Mouse (Mus musculus) lung, postnatal 14 days (tissue): Measurements from ENCODE around the gene Ccn1.
A peak's percentile ranks its signal among the peaks of the same experiment; 100 is the strongest.

Experiments
- DNase-seq: peaks from one replicate; pipeline ENCODE4 v3.0.0; 2021

The Ccn1 gene

DNA sequence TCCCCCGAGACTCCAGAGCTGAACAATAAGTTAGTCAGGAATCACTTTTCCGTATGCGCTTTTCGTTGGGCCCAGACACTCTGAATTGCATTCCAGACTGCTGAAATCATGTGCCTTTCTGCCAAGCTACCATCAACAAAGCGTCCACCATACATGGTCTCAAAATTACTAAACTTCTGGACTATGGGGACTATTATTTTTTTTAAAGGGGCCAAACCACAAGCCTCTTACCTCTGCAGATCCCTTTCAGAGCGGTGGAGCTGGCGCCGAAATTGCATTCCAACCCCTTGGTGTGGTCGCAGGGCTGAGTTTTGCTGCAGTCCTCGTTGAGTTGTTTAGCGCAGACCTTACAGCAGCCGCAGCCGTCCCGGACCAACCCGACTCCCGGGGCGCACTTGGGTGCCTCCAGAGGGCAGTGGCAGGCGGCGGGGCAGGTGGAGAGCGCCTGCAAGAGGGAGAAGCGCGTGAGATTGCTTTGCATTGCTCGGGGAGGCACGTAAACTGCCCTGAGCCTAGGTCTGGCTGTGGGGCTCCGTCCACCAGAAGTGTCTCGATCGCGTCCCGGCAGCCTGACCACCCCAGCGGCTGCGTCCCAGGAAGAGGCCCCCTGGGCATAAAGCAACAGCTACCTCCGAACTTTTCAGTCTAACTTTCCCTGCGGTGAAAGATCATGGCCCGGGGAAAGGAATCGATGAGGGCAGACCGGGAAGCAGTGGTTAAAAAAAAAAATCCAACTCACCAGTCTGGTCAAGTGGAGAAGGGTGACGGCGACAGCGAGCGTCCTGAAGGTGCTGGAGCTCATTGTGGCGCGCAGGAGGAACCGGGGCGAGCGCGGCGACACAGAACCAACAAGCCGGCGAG, 560 bp downstream of the Ccn1 start:
- DNase-seq, result peak; percentile 69

DNA sequence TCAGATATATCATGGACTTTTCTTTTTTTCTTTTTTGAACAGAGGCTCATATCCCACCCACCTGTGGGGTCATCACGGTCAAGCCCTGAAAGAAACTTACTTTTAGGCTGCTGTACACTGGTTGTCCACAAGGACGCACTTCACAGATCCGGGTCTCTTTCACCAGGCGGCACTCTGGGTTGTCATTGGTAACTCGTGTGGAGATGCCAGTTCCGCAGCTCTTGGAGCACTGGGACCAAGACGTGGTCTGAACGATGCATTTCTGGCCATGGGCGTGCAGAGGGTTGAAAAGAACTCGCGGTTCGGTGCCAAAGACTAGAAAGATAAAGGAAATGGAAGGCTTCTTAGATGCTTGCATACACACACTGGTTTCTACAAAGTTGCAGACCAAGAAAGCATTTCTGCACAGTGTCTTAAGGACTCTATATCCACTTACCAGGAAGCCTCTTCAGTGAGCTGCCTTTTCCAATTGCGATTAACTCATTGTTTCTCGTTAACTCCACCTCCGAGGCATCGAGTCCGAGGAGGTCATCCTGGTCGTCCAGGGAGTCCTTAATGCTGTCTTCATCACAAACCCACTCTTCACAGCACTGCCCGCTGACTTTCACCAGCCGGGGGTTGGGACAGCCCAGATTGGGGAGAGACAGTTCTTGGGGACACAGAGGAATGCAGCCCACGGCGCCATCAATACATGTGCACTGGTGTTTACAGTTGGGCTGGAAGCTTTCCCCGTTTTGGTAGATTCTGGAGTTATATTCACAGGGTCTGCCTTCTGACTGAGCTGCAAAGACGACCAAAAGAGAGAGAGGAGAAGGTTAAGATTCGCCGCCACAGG, 1.5 kb downstream of the Ccn1 start:
- peak; percentile 38 for DNase-seq

DNA sequence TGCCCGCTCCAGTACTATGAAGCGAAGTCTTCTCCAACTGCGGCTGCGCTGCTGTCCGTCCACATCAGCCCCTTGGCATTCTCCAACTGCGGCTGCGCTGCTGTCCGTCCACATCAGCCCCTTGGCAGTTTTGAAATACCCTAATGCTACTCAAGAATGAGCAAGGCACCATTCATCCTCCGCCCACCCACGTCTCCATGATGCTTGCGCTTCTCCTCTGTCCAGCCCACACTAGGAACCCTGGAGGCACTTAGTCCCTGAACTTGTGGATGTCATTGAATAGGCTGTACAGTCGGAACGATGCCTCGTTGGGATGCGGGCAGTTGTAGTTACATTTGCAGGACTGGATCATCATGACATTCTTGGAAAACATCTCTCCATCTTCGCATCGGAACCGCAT, 2.4 kb downstream of the Ccn1 start:
- peak; percentile 22 for DNase-seq

DNA sequence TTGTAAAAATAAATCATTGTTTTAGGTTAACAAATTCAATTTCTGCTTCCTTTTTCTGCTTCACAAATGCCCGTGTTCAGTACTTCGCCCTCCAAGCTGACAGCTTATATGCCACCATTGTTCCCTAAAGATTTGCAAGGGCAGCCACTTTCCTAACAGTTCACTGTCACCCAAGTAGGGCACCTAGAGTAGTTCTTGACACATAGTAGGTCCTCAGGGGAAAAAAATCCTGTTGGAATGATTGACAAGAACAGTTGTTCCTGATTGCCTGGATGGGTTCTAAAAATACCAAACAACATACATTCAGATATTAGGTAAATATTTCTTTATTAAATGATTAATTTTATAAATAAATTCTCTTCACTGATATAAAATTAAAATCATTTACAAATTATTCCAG, 3.1 kb downstream of the Ccn1 start:
- no peak for DNase-seq

DNA sequence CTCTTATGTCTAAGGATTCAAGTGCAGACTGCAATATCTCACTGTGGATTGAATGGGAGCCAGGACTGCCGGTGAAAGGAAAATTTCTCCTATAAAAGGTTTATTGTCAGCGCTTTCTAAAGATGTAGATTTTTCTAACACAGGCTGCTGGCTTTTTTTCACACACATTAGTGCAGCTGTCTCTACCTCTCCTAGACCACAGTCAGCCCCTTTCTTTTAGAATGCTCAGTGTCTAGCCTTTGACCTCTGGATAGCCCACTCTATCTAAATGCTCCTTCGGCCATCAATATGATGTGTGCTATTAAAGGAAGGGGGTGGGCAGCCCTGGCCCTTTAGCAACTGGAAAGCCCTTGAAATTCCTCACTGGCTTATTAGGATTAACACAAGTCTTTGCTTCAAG, 3.8 kb downstream of the Ccn1 start:
- no peak for DNase-seq

DNA sequence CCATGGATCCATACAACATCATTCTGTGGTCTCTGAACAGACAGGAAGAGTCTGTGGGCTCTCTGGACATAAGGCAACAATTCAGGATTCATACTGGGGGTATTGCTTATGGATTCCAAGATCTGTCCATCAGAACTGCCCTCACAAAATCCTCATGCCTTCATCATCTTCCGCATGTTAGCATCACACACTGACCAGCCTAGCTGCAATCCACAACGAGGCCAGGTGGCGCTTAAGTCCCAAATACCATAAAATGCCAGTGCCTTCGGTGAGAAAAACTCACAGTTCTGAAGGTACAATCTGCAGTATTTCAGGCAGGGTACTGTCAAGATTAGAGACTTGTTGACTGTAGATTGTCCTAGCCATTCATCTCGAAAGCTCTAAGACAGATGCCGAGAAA, 4.3 kb downstream of the Ccn1 start:
- DNase-seq, result no peak

DNA sequence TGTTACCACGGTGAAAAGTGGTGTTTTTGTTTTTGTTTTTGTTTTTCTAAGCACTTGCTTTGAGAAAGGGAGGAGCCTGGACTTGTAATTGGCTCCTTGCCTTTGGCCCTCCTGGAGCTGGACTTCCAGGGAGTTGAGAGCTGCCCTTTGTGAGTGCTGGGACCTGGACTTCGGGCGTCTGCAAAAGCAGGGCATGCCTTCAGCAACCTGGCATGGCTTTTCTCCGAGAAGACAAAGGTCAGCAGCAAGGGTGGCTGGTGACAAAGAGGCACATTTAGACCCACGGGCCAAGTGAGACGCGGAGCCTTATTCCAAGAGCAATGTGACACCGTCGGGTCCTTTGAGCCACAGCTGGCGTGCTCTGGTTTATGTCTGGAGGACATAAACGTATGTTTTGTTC, 6.9 kb downstream of the Ccn1 start:
- DNase-seq, result no peak

DNA sequence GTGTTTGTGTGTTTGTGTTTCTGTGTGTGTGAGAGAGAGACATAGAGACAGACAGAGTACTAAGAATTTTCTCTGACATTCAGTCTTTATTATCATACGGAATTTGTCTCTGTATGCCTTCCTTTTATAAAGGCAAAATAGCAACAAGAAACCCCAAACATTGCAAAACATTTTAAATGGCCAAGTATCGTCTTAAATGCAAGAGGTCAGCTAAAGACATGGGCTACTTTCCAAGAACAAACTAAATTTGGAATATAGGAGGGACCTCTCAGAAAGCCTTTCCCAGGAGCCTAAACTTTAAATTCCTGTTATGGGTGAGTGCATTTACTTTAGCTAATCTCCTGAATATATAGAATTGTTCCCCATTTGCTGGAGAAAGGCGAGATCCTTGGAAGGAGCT, 7.9 kb downstream of the Ccn1 start:
- DNase-seq, result no peak

DNA sequence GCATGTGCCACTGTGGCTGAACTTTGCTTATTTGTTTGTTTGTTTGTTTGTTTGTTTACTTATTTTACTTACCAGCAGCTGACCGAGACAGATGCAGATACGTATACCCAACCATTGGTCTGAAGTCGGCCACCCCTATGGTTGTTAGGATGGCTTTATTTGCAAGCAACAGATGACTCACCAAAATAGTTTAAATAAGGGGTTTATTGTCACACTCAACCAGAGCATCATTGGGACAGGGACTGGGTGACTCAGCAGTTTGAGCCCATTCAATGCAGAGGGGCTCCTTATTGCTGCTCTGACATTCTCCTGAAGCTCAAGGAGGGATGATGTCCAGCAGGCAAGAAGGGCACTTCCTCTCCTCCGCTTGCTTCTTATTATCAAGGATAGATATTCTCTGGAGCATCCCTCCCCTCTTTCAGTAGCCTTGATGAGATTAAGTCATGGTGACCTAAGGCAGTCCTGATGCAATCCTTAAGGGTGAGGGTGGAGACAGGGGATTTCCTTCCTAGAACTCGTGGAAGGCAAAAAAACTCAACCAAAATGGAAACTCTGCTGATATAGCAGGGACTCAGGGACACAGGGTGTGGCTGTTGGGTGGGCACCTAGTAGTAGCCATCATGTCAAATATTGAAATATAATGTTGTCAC, 8.6 kb downstream of the Ccn1 start:
- DNase-seq, result no peak

DNA sequence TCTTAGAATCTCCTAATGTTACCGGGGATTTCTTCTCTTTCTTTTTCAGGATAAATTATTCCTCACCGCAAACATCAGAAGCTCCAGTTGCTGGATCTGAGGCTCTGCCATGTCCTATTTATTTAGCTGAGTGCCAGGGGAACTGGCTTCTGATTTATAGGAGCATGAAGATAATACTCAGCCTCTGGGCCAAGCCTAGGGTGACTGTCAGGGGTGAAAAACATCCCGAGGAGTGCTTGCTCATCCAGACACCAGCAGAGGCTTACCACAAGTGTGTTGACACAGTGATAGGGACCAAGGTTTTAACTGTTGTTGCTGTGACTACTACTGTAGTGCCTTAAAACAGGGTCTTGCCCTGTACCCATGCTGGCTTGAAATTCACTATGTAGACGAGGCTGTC, 9.2 kb downstream of the Ccn1 start:
- no peak for DNase-seq

DNA sequence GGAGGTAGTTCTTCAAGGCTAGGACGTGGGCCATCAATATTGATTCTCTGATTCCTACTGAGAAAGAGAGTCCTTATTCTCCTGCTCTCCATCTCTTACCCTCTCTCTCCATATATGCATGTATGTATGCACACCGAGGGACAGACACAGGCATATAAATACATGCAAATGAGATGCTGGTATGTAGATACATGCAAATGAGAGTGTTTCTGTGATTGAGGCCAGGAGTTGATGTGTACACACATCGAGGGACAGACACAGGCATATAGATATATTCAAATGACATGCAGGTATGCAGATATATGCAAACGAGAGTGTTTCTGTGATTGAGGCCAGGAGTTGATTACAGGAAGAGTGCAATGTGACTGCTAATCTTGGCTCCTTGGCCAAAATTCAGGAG, 9.6 kb downstream of the Ccn1 start:
- DNase-seq, result no peak

DNA sequence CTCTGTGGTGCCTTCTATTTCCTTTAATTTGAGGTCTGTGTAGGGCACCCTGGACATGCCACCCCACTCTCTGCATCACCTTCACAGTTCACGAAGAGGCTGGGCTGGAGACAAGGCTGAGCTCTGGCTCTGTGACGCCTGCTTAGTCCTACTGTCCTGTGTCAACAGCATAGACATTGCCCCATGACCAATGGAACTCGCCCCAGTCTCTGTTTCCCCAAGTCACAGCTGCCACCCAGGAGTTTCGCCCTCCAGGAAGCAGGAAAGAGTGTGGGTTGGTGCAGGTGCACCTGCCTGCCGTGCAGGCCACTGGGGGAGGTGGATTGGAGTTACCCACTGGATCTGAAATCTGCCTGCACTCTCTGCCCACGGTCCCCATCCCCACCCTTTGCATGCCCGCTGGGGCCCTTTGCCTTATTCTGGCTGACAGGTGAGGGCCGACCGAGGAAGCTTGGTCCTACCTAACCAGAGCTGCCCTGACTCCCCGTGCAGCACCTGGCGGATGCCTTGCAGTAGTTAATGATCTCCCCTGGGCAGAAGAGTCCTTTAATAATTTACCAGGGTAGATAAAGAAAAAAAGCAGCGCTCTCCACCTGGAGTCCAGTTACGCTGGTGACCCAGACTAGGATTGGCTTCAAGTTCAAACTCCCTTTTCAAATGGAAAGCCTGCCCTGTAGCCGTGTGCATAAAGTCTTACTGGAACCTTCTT, 15.6 kb downstream of the Ccn1 start:
- DNase-seq, result no peak

DNA sequence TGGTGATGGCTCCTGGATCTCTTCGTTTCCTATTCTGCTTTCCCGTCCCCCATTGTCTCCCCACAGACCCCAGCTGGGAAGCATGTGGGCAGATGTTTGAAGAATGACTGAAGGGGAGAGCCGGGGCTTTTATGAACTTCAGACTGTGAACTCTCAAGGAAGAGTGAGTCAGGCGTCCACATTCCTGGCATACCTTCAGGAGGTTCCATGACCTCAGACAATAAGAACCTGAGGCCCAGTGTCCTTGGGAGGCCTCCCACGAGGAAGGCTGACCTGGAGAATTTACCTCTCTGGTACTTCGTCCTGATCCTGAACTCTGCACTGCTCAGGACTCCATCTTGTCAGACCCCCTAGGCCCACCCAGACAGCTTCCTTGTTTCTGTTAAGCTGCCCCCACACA, 16.9 kb downstream of the Ccn1 start:
- no peak for DNase-seq

DNA sequence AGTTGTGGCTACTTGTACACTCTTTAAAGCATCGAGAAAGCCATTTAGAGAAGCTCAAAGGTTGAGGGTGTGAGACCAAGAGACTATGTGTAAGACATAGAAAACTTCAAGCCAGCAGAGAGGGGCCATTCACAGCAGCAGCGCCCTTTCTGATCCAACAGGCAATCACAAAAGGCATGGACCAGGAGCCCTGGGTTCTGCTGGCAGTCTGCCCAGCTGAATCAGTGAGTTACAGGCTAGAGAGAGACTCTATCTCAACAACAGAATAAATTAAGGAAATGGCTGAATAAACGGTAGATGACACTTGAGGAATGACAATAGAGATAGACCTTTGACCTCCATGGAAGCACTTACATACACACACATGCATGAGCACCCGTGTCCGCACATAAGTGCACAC, 21.1 kb downstream of the Ccn1 start:
- peak; percentile 46 for DNase-seq

DNA sequence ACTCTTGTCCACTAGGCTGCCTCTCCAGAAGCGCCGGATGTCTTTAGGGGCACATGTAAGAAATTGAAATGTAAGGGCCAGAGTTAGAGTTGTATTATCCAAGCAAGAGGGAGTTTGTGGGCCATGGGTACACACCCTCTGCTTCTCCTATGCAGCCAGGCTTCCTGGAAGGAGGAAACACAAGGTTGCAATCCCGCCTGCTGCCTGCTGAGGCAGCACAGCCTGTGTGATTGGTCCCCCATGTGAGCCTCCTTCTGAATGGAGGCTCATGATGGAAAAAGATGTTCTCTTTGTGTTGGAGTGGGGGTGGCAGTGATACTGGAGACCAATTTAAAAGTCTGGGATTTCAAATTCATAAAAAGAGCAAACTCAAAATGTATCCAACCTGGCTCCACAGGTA, 22.0 kb downstream of the Ccn1 start:
- peak; percentile 57 for DNase-seq

DNA sequence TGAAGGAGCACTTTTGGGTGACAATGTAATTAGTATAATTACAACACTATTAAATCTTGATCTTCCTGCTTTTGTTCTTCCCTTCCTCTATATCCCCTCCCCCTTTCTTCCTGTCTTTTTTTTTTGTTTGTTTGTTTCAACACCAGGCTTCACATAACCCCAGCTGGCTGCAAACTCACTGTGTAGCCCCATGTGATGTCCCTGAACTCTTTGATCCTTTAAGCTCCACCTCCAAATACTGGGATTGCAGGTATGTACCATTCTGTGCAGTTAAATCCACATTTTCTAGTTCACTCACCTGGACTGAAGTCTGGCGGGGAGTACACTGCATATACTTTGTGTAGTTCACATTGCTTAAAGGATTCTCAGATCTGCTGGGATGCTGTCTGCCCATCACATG, 23.7 kb downstream of the Ccn1 start:
- DNase-seq, result no peak

DNA sequence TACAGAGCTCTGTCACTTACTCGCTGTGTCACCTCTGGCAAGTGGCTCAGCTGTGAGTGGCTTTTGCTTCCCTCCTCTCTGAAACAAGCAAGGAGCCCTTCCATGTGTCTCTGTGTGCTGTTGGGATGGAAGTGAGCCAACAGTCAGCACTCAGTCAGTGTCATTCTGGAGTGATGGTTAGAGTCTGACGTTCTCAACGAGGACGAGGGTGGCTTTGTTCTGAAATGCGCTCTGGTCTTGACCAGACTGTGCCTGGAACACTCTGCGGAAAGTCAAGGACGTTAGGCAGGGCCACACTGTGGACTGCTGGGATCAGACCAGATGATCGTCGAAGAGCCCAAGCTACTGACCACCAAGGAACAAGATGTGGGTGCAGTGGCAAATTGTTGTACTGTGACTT, 24.2 kb downstream of the Ccn1 start:
- no peak for DNase-seq

DNA sequence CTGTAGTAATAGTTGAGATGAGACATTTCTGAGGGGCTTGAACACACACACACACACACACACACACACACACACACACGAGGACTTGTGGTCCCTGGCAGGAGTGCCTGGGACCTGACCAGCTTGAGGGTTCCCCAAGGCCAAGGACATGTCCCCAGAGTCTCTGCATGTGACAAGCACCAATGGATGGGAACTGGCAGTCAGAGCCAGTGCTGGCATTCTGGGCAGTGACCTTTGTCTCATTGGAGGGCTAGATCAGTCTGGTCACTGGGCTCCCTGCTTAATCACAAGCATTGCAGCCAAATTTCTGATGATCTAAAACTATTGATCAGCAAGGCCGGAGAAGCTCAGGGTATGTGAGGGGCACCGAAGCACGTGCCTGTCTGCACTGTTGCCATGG, 25.0 kb downstream of the Ccn1 start:
- no peak for DNase-seq

DNA sequence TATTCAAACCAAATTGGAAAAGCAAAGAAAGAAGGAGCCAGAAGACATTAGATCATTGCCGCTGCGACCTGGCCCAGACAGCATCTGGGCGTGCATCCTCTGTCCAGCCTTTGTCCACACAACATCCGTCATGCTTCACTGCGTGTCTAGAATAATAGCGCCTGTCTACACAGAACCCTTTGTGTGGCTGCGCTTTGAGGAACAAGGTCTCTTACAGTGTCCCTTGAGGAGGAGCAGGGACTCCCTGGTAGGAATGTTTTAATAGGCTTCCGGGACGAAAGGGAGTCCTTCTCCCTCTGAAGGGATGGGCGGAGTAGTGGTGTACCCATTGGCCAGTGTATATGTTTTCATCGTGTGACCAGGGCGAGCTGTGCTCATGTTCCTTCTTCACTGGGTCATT, 26.7 kb downstream of the Ccn1 start:
- DNase-seq, result peak; percentile 13

DNA sequence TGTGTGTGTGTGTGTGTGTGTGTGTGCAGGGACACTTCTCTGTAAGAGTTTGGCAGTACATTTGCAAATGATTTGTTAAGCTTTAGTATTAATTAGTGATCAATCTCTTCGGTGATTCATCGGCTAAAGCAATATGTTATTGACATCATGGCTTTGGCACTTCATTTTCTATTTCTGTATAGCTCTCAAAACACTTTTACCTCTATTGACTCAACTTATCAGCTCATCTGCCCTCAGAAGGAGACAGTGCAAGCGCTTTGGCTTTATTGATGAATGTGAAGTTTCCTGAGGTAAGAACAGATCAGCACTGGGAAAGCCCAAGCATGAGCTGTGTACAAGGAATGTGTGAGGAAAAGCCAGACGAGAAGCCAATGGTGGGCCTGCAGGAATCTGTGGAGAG, 28.6 kb downstream of the Ccn1 start:
- no peak for DNase-seq

DNA sequence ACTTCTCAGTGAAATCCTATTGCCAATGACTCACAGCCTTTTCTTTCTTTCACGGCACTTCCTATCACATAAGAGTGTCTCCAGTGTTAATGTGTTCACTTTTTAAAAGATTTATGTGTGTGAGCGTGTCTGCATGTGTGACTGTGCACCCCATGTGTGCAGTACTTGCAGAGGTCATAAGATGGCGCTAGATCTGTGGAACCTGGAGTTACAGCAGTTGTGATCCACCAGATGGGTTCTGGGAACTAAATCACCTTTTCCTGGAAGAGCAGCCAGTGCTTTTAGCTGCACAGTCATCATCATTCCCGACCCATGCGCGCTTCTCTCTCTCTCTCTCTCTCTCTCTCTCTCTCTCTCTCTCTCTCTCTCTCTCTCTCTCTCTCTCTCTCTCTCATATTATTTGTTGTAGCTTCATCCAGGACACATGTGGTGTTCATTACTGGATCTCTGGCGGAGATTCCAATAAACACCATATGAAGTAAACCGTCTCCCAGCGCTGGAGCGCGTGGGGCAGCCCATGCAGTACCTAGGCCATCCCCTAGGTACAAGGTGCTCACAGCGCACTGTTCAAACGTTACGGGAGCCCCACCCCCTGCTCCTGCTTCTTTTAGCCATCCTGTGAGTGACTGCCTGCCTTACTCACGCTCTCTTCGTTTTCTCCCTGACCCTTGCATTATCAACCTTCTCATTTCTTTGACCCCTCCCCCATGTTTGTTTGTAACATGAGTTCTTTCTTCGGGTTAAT, 30.0 kb downstream of the Ccn1 start:
- no peak for DNase-seq

DNA sequence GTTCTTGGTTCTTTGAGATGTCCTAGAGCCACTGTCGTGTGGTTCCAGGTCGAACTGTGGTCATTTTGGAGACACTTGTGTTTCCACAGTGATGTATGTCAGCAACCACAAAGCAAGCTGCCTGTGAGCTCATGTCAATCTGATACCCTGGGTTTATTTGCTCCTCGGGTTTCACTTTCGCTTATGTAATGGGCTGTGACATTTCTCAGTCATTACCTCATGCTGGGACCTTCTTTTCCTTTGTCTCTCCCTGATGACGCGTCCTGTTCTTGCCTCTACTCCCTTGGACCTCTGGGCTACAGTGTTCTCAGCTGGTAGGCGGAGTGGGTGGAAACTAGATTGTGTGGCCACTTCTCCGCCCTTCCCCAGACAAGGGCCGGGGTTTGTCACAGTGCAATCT, 31.5 kb downstream of the Ccn1 start:
- DNase-seq, result no peak
